Mouse (Mus musculus) layer of hippocampus, adult 11-12 months (tissue): Measurements from ENCODE around the gene Wnt1.

Source experiments
- DNase-seq: peaks from one replicate; pipeline ENCODE4 v3.0.0; 2022; ENCODE audit warnings: low spot score

Wnt1 gene

DNA sequence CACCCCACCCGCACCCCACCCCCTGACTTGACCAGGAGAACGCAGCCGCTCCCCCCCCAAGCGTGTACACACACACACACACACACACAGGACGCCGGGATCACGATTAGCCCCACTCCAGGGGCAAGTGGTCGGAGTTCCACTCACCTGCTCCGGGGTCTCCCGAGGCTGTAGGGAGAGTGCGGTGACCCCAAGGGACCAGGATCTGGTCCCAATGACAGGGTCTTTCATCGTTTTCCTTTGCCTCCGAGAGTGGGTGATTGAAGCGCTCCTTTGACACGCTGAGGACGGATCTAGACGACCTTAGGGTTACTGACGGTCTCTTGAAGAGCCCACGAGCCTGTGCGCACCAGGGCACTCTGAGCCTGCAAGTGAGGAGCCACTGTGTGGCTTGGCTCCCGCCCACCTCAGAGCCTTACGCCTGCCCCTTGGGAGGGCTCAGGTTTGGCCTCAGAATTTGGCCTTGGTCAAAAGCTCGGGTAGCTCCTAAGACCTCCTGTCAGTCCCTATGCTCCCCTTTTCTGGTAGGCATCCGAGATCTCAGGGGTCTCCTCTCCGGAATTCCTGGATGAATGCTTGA, 11.4 kb upstream of the Wnt1 start:
- DNase-seq, result no peak

DNA sequence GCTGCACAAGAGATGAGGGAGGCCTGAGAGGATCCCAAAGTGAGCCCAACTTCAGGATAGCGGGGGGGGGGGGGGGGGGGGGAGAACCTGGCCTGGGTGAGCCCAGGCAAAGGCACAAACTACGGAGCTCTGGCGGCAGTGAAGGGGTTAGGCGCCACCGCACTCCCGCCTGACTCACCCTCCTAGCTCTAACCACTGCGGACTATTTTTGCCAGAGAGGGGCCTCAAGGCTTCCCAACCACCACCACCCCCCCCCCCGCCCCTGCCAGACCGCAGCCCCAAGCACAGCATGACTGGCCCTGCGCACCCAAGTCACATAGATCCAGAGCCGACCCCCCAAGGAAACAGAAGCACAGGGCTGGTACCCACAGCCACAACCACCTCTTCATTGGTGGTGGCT, 10.9 kb upstream of the Wnt1 start:
- DNase-seq, result no peak

DNA sequence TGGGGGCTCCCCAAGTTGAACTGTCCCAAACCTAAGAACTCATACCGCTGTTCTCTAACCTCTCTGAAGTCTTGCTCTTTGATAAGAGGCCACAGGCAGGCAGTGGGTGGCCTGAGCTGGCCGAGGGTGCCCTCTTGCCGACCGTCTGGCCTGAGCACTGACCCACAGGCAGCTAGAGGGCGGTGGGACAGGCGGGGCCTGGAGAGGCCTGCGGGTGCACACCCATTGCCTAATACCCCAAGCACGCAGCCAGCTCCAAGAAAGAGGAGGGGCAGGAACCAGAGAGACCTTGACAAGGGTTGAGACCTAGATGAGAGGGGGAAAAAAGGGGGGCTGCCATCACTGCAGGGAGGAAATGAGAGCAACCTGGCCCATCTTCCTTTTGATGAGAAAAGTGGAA, 9.6 kb upstream of the Wnt1 start:
- no peak for DNase-seq

DNA sequence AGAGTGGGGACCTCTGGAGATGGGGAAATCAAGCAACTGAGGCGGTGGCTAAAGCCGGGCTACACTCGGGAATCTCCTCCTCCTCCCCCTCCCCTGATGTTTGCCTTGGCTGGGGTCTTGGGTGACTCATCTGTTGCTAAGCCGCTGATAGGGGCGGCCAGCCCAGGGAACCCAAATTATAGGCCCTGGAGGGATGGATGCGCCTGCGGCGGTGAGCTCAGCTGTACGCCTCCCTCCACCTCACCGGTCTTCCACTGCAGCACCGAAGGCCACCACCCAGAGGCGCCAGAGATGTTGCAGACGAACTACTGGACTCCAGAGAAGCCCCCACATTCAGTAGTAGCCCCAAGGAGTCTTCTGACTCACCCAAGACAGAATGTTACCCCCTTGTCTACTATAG, 9.1 kb upstream of the Wnt1 start:
- no peak for DNase-seq

DNA sequence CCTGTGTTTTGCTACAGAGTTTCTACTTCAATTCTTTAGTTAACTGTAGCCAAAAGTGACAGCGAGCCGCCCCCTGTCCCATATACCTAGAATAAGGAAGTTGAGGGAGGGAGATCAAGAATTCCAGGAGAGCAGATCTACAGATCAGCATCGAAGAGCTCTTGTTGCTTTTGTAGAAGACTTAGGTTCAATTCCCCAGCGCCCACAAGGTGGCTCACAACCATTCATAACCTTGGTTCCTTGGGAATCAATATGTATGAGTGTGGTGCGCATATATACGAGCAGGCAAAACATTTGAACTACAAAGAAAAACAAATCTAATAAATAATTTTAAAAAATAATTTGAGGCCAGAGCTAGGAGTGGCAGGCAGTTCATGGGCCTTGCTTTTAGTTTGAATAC, 8.5 kb upstream of the Wnt1 start:
- no peak for DNase-seq

DNA sequence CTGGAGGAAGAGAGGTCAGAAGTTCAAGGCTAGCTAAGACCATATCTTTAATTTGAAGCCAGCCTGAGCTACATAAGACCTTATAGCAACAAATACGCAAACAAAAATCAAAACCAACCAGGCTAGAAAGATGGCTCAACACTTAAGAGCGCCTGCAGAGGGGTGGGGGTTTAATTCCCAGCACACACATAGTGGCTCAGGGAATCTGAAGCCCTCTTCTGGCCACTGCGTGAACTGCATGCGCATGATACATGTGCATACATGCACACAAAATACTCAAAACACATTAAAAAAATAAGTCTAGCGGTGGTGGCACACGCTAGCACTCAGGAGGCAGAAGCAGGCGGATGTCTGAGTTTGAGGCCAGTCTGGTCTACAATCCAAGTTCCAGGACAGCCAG, 3.9 kb upstream of the Wnt1 start:
- no peak for DNase-seq

DNA sequence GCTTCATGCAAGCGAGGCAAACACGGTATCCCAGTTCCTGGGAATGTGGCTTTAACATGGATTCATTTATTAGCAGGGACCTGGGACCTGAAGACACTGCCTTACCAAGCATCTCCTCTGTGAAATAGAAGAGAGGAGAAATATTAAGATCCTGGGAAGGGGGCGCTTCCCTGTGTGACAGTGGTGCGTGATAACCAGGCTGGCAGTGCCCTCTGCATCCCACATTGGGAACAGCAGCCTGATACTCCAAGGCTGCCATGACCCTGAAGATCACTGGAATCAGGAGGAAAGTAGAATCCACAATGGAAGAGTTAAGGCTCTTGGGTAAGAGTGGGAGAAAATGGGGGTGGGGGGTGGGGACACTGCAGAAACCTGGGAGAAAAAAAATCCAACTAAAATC, 1.7 kb upstream of the Wnt1 start:
- no peak for DNase-seq

DNA sequence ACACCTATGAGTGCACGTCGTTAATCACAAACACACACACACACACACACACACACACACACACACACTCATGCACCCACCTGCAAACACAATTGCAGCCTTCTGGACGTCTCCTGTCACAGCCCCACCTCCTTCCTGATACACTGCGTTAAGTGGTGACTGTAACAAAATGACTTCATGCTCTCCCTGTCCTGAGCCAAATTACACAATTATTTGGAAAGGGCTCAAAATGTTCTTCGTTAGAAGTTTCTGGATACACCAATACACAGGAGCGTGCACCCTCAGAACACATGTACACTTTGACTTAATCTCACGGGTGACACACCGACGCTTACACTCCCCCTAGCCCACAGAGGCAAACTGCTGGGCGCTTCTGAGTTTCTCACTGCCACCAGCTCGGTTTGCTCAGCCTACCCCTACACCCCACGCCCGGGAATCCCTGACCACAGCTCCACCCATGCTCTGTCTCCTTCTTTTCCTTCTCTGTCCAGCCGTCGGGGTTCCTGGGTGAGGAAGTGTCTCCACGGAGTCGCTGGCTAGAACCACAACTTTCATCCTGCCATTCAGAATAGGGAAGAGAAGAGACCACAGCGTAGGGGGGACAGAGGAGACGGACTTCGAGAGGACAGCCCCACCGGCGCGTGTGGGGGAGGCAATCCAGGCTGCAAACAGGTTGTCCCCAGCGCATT, 541 bp upstream of the Wnt1 start:
- no peak for DNase-seq

DNA sequence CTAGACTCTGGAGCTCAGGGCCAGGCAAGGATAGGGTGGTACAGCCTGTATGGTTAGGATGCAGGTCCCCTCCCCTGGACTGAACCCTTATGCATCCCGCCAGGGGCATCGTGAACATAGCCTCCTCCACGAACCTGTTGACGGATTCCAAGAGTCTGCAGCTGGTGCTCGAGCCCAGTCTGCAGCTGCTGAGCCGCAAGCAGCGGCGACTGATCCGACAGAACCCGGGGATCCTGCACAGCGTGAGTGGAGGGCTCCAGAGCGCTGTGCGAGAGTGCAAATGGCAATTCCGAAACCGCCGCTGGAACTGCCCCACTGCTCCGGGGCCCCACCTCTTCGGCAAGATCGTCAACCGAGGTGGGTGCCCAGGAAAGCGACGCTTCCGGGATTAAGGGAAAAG, 1.1 kb downstream of the Wnt1 start:
- DNase-seq, result no peak

DNA sequence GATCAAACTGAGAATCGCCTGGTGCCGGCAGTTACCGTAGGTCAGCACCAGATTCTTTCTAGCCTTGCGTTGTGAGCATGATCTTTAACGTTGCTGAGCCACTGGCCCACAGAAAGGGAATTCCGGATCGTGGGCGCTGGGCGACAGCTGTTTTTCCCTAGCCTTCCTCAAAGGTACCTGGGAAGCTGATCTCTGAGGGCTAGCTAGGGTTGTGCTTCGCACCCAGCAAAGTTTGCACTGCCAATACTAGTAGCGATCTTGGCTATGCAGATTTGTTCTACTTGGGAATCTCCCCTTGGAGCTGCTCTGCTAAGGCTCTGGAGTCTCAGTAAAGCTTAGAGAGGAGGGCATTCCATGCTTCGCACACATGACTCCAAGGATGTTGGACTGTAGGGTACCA, 1.6 kb downstream of the Wnt1 start:
- no peak for DNase-seq

DNA sequence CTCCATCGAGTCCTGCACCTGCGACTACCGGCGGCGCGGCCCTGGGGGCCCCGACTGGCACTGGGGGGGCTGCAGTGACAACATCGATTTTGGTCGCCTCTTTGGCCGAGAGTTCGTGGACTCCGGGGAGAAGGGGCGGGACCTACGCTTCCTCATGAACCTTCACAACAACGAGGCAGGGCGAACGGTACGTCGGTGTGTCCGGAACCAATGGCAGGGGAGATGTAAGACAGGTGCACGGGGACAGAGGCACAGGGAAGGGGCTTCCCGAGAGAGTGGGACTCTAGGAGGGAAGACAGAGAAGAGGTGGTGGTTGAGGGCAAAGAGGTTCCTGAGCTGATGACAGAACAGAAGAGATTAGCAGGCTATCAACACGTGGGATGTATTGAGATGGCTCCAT, 2.1 kb downstream of the Wnt1 start:
- no peak for DNase-seq

DNA sequence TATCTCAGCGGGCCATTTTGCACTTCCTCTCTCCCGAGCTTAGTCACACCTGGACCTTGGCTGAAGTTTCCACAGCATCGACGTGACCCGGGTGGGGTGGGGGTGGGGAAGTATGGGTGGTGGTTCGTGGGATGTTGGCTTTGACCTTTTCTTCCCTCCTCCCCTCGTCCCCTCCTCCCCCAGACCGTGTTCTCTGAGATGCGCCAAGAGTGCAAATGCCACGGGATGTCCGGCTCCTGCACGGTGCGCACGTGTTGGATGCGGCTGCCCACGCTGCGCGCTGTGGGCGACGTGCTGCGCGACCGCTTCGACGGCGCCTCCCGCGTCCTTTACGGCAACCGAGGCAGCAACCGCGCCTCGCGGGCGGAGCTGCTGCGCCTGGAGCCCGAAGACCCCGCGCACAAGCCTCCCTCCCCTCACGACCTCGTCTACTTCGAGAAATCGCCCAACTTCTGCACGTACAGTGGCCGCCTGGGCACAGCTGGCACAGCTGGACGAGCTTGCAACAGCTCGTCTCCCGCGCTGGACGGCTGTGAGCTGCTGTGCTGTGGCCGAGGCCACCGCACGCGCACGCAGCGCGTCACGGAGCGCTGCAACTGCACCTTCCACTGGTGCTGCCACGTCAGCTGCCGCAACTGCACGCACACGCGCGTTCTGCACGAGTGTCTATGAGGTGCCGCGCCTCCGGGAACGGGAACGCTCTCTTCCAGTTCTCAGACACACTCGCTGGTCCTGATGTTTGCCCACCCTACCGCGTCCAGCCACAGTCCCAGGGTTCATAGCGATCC, 2.8 kb downstream of the Wnt1 start:
- no peak for DNase-seq

DNA sequence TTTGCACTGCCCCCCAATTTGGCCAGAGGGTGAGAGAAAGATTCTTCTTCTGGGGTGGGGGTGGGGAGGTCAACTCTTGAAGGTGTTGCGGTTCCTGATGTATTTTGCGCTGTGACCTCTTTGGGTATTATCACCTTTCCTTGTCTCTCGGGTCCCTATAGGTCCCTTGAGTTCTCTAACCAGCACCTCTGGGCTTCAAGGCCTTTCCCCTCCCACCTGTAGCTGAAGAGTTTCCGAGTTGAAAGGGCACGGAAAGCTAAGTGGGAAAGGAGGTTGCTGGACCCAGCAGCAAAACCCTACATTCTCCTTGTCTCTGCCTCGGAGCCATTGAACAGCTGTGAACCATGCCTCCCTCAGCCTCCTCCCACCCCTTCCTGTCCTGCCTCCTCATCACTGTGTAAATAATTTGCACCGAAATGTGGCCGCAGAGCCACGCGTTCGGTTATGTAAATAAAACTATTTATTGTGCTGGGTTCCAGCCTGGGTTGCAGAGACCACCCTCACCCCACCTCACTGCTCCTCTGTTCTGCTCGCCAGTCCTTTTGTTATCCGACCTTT, 3.6 kb downstream of the Wnt1 start:
- DNase-seq, result no peak

DNA sequence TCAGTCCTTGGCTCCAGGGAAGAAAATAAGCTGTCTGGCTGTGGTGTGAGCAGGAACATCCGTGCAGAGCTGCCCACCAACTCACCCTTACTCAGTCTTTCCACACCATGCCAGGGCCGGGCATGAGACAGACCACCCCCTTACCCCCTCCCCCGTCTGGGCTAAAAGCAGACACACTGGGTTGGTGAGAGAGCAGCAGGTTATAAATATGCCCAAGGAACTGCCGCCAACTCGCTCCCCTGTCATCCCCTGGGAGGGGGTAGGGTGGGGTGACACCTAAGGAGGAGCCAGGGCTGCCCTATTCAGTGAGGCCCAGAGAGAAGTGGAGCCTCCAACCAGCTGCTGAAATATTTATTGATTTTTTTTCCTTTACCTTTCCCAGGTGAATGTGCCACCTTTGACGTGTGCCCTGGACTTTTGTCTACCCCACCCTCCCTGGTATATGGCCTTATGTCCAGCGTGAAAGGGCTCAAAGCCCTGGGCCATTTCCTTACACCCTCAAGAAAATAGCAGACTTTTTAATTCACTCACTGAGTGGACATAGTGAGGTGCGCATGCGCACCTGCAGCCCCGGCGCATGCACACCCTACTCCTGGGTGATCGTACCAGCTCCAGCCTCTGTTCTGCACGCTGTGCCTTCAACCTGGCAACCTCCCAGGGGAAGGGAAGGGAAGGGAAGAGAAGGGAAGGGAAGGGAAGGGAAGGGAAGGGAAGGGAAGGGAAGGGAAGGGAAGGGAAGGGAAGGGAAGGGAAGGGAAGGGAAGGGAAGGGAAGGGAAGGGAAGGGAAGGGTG, 7.3 kb downstream of the Wnt1 start:
- DNase-seq, result no peak

DNA sequence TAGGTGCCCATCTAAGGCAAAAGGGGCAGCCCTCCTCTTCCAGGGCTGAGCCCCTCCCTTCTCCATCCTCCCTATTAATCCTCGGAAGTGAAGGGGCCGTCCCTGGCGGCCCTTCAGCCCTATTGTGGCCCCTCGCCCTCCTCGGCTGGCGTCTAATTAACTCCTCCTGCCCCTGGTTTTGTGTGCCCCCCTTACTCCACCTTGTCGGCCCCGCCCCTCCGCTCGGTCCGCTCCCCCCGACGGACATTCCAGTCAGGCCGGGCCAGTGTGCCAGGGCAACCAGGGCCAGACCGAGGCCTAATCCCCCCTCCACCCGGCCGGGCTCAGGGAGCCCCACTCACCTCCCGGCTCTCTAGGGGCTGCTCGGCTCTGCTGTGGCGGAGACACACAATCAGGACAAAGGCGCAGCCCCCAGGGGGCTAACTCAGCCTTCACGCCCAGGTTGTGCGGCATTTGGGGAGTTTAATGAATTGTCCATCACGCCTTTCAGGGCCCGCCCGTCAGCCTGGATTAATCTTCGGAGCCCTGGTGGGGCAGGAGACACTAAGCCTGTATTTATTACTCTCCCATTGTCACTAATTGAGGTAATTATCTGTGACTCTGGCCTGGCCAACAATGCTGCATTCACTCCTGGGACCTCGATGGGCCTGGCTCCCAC, 8.3 kb downstream of the Wnt1 start:
- DNase-seq, result no peak

DNA sequence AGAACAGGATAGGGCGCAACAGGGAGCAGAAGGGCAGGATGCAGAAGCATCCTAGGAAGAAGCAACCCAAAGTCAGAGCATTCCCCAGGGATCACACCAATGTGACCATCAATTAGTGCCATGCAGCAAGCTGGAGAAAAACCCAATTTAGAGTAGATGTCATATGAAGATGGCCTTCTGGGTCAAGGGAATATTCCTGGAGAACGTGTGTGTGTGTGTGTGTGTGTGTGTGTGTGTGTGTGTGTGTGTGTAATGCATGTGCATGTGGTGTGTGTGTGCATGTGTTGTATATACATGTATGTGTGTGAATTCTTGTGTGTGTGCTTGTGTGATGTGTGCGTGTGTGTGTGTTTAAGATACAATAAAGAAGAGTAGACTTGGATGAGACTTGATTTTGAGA, 9.2 kb downstream of the Wnt1 start:
- no peak for DNase-seq

DNA sequence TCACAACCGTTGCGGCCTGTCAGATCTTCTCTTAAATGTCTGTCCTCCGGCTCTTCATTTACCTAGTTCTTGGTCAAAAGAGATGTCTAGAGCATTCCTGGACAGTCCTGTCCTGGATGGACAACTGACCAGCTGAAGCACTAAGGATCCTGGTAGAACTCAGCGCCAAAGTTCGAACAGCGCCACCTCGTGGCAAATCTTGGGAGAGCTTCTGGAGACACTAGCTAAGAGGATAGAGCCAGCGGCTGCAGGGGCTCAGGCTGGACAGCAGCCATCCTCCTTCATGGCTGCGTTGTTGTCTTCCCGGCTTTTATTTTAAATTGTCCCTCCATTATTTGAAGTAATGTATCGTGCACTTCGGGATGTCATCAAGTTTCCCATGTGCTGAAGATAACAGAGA, 9.7 kb downstream of the Wnt1 start:
- DNase-seq, result peak; percentile 80

DNA sequence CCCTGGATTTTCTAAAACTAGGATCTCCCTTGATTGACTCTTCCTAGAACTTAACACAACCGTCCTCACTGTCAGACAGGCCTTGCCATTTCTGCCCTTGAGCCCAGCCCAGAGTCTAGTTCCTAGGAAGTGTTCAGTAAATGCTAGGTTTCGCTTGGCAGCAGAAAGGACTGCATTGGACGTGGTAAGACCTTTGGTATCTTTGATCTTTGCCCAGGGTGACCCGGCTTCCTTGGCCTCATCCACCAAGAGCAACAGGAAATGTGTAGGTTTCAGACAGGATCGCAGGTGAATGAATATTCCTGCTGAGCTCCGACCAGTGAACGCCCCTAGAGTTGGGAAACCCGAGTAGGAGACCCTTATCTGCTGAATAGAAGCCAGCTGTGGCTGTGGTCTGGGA, 13.3 kb downstream of the Wnt1 start:
- DNase-seq, result no peak

DNA sequence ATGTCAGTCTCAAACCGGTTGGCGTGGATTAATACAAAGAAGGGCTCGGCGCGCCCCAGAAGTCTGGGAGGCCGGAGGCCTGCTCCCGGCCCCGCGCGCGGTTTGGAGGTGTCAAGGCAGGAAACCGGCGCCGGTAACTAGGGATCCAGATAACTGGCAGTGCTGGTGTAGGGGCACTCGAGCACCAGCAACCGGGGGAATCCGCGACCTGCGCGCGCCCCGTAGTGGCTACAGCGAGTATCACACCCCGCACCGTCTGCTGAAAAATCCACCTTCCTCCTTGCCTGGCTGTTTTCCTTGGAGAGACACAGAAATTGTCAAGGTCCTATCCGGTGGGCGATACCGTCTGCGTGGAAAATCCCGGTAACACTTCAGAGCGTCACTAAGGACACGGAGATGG, 14.4 kb downstream of the Wnt1 start:
- peak; percentile 90 for DNase-seq

DNA sequence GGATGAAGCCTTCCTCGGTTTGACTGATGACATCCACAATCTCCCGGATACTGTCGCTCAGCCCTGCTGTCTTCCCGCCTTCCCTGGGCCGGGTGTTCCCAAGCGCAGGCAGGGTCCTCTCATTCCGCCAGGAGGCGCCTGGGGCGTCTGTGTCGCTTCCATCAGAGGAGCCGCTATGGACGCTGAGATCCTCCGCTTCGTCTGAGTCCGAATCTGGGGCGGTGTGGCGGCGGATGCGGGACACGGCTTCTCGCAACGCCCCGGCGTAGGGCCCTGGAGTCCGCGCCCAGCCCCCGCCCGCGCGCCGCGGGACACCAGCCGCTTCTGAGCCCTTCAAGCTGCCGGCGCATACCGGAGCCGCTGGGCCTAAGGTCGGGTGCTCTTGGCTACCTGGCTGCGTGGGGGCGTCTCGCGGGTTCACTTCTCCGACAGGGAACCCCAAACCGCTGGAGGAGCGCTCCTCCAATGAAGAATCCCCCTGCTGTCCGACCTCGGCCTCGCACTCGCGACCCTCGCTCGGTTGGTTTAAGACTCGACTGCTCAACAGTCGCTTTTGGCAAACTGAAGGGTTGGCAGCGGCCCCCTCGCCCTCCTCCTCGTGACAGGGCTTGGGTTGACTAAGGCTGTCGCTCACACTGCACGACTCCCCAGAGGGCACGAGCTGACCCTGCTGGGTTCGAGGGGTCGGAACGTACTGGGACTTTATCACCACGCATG, 15.8 kb downstream of the Wnt1 start:
- DNase-seq, result peak; percentile 77

DNA sequence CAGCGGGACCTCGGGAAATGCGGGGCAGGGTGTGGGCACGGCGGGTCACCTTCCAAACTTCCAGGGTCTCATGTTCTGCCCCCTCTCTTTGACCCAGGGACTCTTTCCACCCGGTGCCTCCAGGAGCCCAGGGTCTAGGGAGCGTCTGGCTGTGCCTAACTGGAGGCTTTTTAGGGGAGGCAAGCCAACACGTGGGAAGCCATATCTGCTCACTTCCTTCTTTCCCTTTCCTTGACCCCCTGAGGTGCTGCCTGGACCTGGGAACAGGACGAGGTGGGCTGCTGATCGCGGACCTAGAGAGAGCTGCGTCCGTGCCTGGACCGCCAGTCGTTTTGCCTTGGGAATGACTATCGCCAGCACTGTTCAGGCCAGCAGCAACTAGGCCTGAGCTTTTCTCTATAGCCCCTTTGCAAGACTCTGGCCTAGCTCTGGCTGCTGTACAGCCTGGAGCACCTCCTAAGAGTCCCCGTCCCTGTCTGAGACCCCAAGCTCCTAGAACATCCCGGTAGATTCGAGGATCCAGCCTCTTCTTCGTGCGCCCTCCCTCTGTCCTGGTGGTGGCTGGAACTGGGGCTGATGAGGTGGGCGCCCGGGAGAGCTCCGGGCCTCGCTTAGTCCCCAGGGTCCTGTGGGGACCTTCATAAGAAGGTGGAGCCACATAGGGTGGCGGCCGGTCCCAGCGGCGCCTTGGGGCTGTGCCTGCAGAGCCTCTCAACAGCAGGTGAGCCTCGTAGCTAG, 16.6 kb downstream of the Wnt1 start:
- DNase-seq, result no peak
